Mouse (Mus musculus) cortical plate, adult 2 months (tissue): ENCODE data around the gene 1700029I15Rik. TPM values are rescaled to one million over a fixed set of nuclear protein-coding genes. Genes with fewer than 3 reads are reported as not detected.
"Not testable (repeated sequence)": the region's sequence is repeated elsewhere in the genome, so short reads cannot be mapped to it uniquely, and the experiment has no call there.

Experiments
- H3K27ac ChIP-seq: fragments of 200-500 bp; 2 replicates; pipeline ENCODE4 v1.5.1; 2012; ENCODE audit warnings: low read length, control low read depth, inconsistent platforms; ENCODE audit not compliant: insufficient read depth
- H3K4me1 ChIP-seq: fragments of 200-500 bp; 2 replicates; pipeline ENCODE4 v1.6.1; 2011; ENCODE audit warnings: low read length; ENCODE audit not compliant: control insufficient read depth, insufficient read depth
- H3K4me3 ChIP-seq: fragments of 200-500 bp; 2 replicates; pipeline ENCODE4 v1.5.1; 2011; ENCODE audit warnings: mild to moderate bottlenecking, low read length, control low read depth; ENCODE audit not compliant: insufficient read depth
- CTCF ChIP-seq: fragments of 200-500 bp; IDR thresholded peaks from 2 replicates; pipeline ENCODE4 v1.5.1; 2011; ENCODE audit warnings: mild to moderate bottlenecking, control low read depth, low read length; ENCODE audit not compliant: insufficient read depth; ENCODE audit errors: extremely low read depth
- POLR2A ChIP-seq: fragments of 200-500 bp; IDR thresholded peaks from 2 replicates; pipeline ENCODE4 v1.6.1; 2011; ENCODE audit warnings: mild to moderate bottlenecking, low read length, control low read depth; ENCODE audit not compliant: insufficient read depth; ENCODE audit errors: extremely low read depth
- polyA plus RNA-seq: library from polyadenylated mRNA; depleted of rRNA; stranded (reverse); fragments of >200 nt; gene quantifications from 2 replicates; pipeline ENCODE4 v1.2.3, GENCODE M21; 2012

Gene 1700029I15Rik
- polyA plus RNA-seq, 1 experiment, result 4.4 TPM

GRCm38 (mm10) chr2:92390206-92390930 is 8.0 kb downstream of the 1700029I15Rik start:
- no peak overlapping the region; the same call in 1 of the 2 replicates for H3K4me3 ChIP-seq
- H3K4me1 ChIP-seq, result peaks cover 15% of the 10 kb centered on the region
- peak overlapping the region; percentile 89; the same call in 1 of the 2 replicates for H3K27ac ChIP-seq
- TF ChIP-seq POLR2A, result no peak

GRCm38 (mm10) chr2:92391116-92391515 is 8.8 kb downstream of the 1700029I15Rik start:
- peaks cover 15% of the 10 kb centered on the region for H3K4me1 ChIP-seq
- H3K27ac ChIP-seq, result peak overlapping the region; percentile 89
- H3K4me3 ChIP-seq, result peak overlapping the region; percentile 37; the same call in 1 of the 2 replicates
- TF ChIP-seq POLR2A (no peak), CTCF (no peak)

- Histone ChIP-seq H3K4me3 (peak overlapping the region; percentile 37), H3K4me1 (peaks cover 18% of the 10 kb centered on the region), H3K27ac (peak overlapping the region; percentile 89)
- TF ChIP-seq POLR2A, result no peak
- no peak for TF ChIP-seq CTCF
Measured at GRCm38 (mm10) chr2:92391703-92392317, 9.5 kb downstream of the 1700029I15Rik start.

- Histone ChIP-seq H3K4me3 (peak overlapping the region; percentile 37), H3K4me1 (peaks cover 23% of the 10 kb centered on the region), H3K27ac (peak overlapping the region; percentile 89)
- no peak for TF ChIP-seq CTCF
- TF ChIP-seq POLR2A, result peak; percentile 28; the same call in 1 of the 2 replicates
Measured at GRCm38 (mm10) chr2:92392318-92393264, 10.3 kb downstream of the 1700029I15Rik start.

GRCm38 (mm10) chr2:92395535-92395934 is 13.2 kb downstream of the 1700029I15Rik start:
- no peak overlapping the region for H3K4me3 ChIP-seq
- H3K27ac ChIP-seq, result no peak overlapping the region
- peaks cover 23% of the 10 kb centered on the region for H3K4me1 ChIP-seq
- TF ChIP-seq POLR2A, result no peak
- no peak for TF ChIP-seq CTCF

- TF ChIP-seq POLR2A (no peak), CTCF (no peak)
- Histone ChIP-seq H3K4me3 (no peak overlapping the region), H3K4me1 (peaks cover 15% of the 10 kb centered on the region), H3K27ac (no peak overlapping the region)
Measured at GRCm38 (mm10) chr2:92397436-92397835, 15.1 kb downstream of the 1700029I15Rik start.

GRCm38 (mm10) chr2:92399877-92400276 is 17.5 kb downstream of the 1700029I15Rik start:
- H3K27ac ChIP-seq, result not testable (repeated sequence)
- peaks cover 15% of the 10 kb centered on the region; the same call in 1 of the 2 replicates for H3K4me1 ChIP-seq
- H3K4me3 ChIP-seq, result peak overlapping the region; percentile 93

- Histone ChIP-seq H3K4me1 (peaks cover 16% of the 10 kb centered on the region; the same call in 1 of the 2 replicates), H3K27ac (peak overlapping the region; percentile 89), H3K4me3 (peak overlapping the region; percentile 93)
- TF ChIP-seq CTCF (no peak), POLR2A (no peak)
Measured at GRCm38 (mm10) chr2:92400682-92401081, 18.3 kb downstream of the 1700029I15Rik start.

GRCm38 (mm10) chr2:92401091-92401561 is 18.8 kb downstream of the 1700029I15Rik start, which contains the start of gene Mapk8ip1:
TSS of gene Mapk8ip1 (minus strand) at chr2:92401263.
- peaks cover 16% of the 10 kb centered on the region; the same call in 1 of the 2 replicates for H3K4me1 ChIP-seq
- H3K4me3 ChIP-seq, result peak within 1 kb of the TSS; percentile 93
- peak within 1 kb of the TSS; percentile 89 for H3K27ac ChIP-seq
- TF ChIP-seq CTCF (no peak), POLR2A (peak; percentile 54; the same call in 1 of the 2 replicates)
